Mouse (Mus musculus): ENCODE results near the gene Cux2. TPM values are rescaled to one million over a fixed set of nuclear protein-coding genes. Genes with fewer than 3 reads are reported as not detected.
A peak's percentile ranks its signal among the peaks of the same experiment; 100 is the strongest.

The Cux2 gene
- total and polyA plus RNA-seq, 3 experiments, result 0.17 TPM; not detected in 2

DNA sequence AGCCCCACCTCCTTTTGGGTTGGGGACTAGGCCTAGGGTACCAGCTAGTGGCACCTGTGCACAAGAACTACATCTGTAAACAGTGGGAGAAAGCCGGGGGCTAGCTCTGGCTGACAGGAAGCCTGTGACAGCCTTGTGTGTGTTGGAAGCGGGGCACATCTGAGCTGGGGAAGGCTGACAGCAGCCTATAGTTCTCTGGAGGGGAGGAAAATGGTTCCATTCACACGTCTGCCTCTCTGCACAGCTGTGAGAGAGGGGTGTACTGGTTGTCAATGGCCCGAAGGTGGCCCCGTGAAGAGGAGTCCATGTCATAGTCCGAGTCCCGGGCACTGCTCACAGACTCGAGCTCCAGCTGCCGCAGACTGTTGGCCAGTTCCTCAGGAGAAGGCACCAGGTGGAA, 232.4 kb downstream of the Cux2 start:
- Histone ChIP-seq H3K27ac (ENCODE audit: insufficient read depth, low read depth) (no peak overlapping the region), H3K9ac (ENCODE audit: insufficient read depth, low read depth) (no peak overlapping the region), H3K9me3 (replicated peaks; ENCODE audit: low read length) (no peaks in the 10 kb centered on the region), H3K4me3 (replicated peaks in 1 of 3; ENCODE audit: low read depth in 2 of 3, low read length in 2 of 3, poor library complexity in 1 of 3) (no peak overlapping the region), H3K4me2 (ENCODE audit: insufficient read depth, low read depth, poor library complexity, severe bottlenecking) (no peak overlapping the region), H3K36me3 (replicated peaks in 1 of 2; ENCODE audit: control insufficient read depth in 1 of 2, insufficient read depth in 1 of 2, low read length in 1 of 2) (peaks cover 89 to 98% of the 10 kb centered on the region in 2 experiments), H3K79me2 (replicated peaks; ENCODE audit: control insufficient read depth, extremely low read depth, insufficient read depth, poor library complexity, severe bottlenecking) (peaks cover 17% of the 10 kb centered on the region), H3K27me3 (replicated peaks) (no peaks in the 10 kb centered on the region), H3K4me1 (ENCODE audit: control insufficient read depth in 1 of 2, insufficient read depth in 2 of 2) (peaks cover 6 to 26% of the 10 kb centered on the region in 2 experiments)
- in situ Hi-C loops (cut with MboI; ENCODE audit: low pct_ligation_motif_present, low pct_unique_long_range_greater_than_20kb, low sequenced_read_pairs), result no loop called here
- no peak for DNase-seq (ENCODE audit: extremely low read depth)
- dilution Hi-C loops (cut with MboI; ENCODE audit: extremely low pct_ligation_motif_present, extremely low pct_unique_long_range_greater_than_20kb, low sequenced_read_pairs), result no loop called here
- TF ChIP-seq EP300 (IDR thresholded peaks at IDR 0.05; ENCODE audit: low read length) (no peak), NRF1 (IDR thresholded peaks at IDR 0.05; ENCODE audit: low read depth, low read length) (no peak), SMC3 (IDR thresholded peaks at IDR 0.05; ENCODE audit: low read depth, low read length) (no peak), RAD21 (IDR thresholded peaks at IDR 0.05; ENCODE audit: low read depth, low read length) (no peak), PAX5 (IDR thresholded peaks at IDR 0.05; ENCODE audit: low read length) (no peak), MYC (IDR thresholded peaks at IDR 0.05; ENCODE audit: low read depth, low read length) (no peak), CTCF (conservative IDR thresholded peaks at IDR 0.05 in 1 of 2, IDR thresholded peaks at IDR 0.05 in 1 of 2; ENCODE audit: low read depth in 2 of 2, low read length in 2 of 2) (no peak), JUN (IDR thresholded peaks at IDR 0.05; ENCODE audit: insufficient read depth, low read depth, low read length) (no peak), TBP (conservative IDR thresholded peaks at IDR 0.05; ENCODE audit: low read depth, low read length) (no peak), USF1 (IDR thresholded peaks at IDR 0.05; ENCODE audit: low read depth, low read length) (no peak), HCFC1 (IDR thresholded peaks at IDR 0.05; ENCODE audit: low read depth, low read length) (no peak)

DNA sequence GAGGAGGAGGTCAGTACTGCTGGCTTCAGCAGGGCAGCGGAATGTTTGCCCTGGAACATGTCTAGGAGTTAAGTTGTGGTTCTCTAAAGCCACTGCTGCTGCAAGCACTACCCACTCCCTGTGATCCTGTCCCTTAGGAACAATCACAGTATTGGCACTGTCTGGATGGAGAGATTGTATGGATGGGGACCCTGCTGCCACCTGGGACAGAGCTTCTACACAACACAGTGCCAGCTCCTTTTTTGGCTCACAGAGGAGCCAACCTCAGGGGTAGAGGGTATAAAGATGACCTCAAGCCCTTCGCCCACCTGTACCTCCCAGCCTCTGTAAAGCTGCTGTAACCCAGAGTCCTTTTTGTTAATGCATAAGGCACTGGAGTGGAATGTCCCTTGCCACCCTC, 233.3 kb downstream of the Cux2 start:
- H3K9me3 ChIP-seq (replicated peaks; ENCODE audit: low read length), result no peaks in the 10 kb centered on the region
- peaks cover 93 to 98% of the 10 kb centered on the region in 2 experiments for H3K36me3 ChIP-seq (replicated peaks in 1 of 2; ENCODE audit: control insufficient read depth in 1 of 2, insufficient read depth in 1 of 2, low read length in 1 of 2)

DNA sequence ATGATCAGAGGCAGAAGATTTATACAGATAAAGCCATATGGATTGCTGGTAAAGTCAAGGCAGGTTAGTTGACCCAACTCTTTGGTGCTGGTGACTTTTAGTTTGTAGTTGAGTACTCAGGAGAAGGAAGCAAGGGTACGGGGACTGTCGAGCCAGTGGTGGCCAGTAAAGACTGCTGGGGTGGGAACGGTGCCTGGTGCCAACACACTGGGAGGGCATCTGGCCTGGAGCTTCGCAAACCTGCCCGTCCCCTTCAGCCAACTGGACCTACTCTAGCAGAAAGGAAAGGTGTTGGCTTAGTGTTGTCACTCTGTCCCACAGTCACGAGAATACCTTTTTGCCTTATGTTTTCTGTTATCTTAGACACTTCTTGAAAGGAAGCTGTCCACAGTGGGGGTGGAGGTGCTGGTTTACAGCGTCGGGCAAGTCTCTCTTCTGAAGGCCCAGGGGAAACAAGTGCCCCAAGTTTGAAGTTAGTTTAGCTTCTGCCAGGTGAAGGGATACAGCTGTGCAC, 234.0 kb downstream of the Cux2 start:
- H3K4me1 ChIP-seq (ENCODE audit: control insufficient read depth in 1 of 2, insufficient read depth in 2 of 2), result peaks cover 13 to 31% of the 10 kb centered on the region in 2 experiments
- peaks cover 9% of the 10 kb centered on the region for H3K79me2 ChIP-seq (replicated peaks; ENCODE audit: control insufficient read depth, extremely low read depth, insufficient read depth, poor library complexity, severe bottlenecking)
- no peak overlapping the region for H3K9ac ChIP-seq (ENCODE audit: insufficient read depth, low read depth)
- dilution Hi-C loops (cut with MboI; ENCODE audit: extremely low pct_ligation_motif_present, extremely low pct_unique_long_range_greater_than_20kb, low sequenced_read_pairs) (no loop called here), in situ Hi-C loops (cut with MboI; ENCODE audit: low pct_ligation_motif_present, low pct_unique_long_range_greater_than_20kb, low sequenced_read_pairs) (no loop called here)
- peaks cover 93 to 98% of the 10 kb centered on the region in 2 experiments for H3K36me3 ChIP-seq (replicated peaks in 1 of 2; ENCODE audit: control insufficient read depth in 1 of 2, insufficient read depth in 1 of 2, low read length in 1 of 2)
- peak overlapping the region; percentile 7; the same call in 1 of the 2 replicates for H3K27ac ChIP-seq (ENCODE audit: insufficient read depth, low read depth)
- H3K27me3 ChIP-seq (replicated peaks), result no peaks in the 10 kb centered on the region
- DNase-seq (ENCODE audit: extremely low read depth), result no peak
- H3K4me2 ChIP-seq (ENCODE audit: insufficient read depth, low read depth, poor library complexity, severe bottlenecking), result no peak overlapping the region
- H3K4me3 ChIP-seq (replicated peaks in 1 of 3; ENCODE audit: low read depth in 2 of 3, low read length in 2 of 3, poor library complexity in 1 of 3), result no peak overlapping the region
- no peaks in the 10 kb centered on the region for H3K9me3 ChIP-seq (replicated peaks; ENCODE audit: low read length)
- TF ChIP-seq MXI1 (IDR thresholded peaks at IDR 0.05; ENCODE audit: low read depth, low read length) (no peak), JUND (conservative IDR thresholded peaks at IDR 0.05; ENCODE audit: low read depth, low read length) (no peak), RAD21 (IDR thresholded peaks at IDR 0.05; ENCODE audit: low read depth, low read length) (no peak), ZMIZ1 (IDR thresholded peaks at IDR 0.05; ENCODE audit: low read depth, low read length) (no peak), ZKSCAN1 (IDR thresholded peaks at IDR 0.05; ENCODE audit: borderline replicate concordance, low read depth, low read length) (no peak), JUN (IDR thresholded peaks at IDR 0.05; ENCODE audit: insufficient read depth, low read depth, low read length) (no peak), UBTF (IDR thresholded peaks at IDR 0.05; ENCODE audit: low read depth, low read length) (no peak), MEF2A (IDR thresholded peaks at IDR 0.05; ENCODE audit: borderline replicate concordance, low read depth, low read length) (no peak), HCFC1 (IDR thresholded peaks at IDR 0.05; ENCODE audit: low read depth, low read length) (no peak), EP300 (IDR thresholded peaks at IDR 0.05; ENCODE audit: low read length) (no peak), NRF1 (IDR thresholded peaks at IDR 0.05; ENCODE audit: low read depth, low read length) (no peak), USF2 (conservative IDR thresholded peaks at IDR 0.05; ENCODE audit: low read depth, low read length) (no peak), RCOR1 (conservative IDR thresholded peaks at IDR 0.05; ENCODE audit: low read depth, low read length) (no peak), ZC3H11A (IDR thresholded peaks at IDR 0.05; ENCODE audit: low read depth, low read length) (no peak), ZNF384 (IDR thresholded peaks at IDR 0.05; ENCODE audit: low read depth, low read length) (no peak), E2F4 (IDR thresholded peaks at IDR 0.05; ENCODE audit: insufficient replicate concordance, low read depth, low read length) (no peak), CTCF (conservative IDR thresholded peaks at IDR 0.05 in 1 of 2, IDR thresholded peaks at IDR 0.05 in 1 of 2; ENCODE audit: low read depth in 2 of 2, low read length in 2 of 2) (no peak)

More for the DNA sequence above, 233.3 kb downstream of the Cux2 start:
- Histone ChIP-seq H3K27me3 (replicated peaks) (no peaks in the 10 kb centered on the region), H3K79me2 (replicated peaks; ENCODE audit: control insufficient read depth, extremely low read depth, insufficient read depth, poor library complexity, severe bottlenecking) (peaks cover 11% of the 10 kb centered on the region), H3K4me1 (ENCODE audit: control insufficient read depth in 1 of 2, insufficient read depth in 2 of 2) (peaks cover 13 to 30% of the 10 kb centered on the region in 2 experiments), H3K4me2 (ENCODE audit: insufficient read depth, low read depth, poor library complexity, severe bottlenecking) (no peak overlapping the region), H3K9ac (ENCODE audit: insufficient read depth, low read depth) (no peak overlapping the region), H3K27ac (ENCODE audit: insufficient read depth, low read depth) (no peak overlapping the region), H3K4me3 (replicated peaks in 1 of 3; ENCODE audit: low read depth in 2 of 3, low read length in 2 of 3, poor library complexity in 1 of 3) (no peak overlapping the region)
- DNase-seq (ENCODE audit: extremely low read depth), result no peak
- dilution Hi-C loops (cut with MboI; ENCODE audit: extremely low pct_ligation_motif_present, extremely low pct_unique_long_range_greater_than_20kb, low sequenced_read_pairs), result no loop called here
- no peak for TF ChIP-seq ETS1 (conservative IDR thresholded peaks at IDR 0.05; ENCODE audit: low read depth, low read length)
- TF ChIP-seq SMC3 (IDR thresholded peaks at IDR 0.05; ENCODE audit: low read depth, low read length), result no peak
- no peak for TF ChIP-seq USF1 (IDR thresholded peaks at IDR 0.05; ENCODE audit: low read depth, low read length)
- no peak for TF ChIP-seq CHD2 (IDR thresholded peaks at IDR 0.05; ENCODE audit: low read length)
- TF ChIP-seq ELF1 (IDR thresholded peaks at IDR 0.05; ENCODE audit: low read depth, low read length), result no peak
- 0 out of 2 replicates have a peak, but pooled peaks have one; percentile 2 for TF ChIP-seq ZMIZ1 (IDR thresholded peaks at IDR 0.05; ENCODE audit: low read depth, low read length)
- TF ChIP-seq PAX5 (IDR thresholded peaks at IDR 0.05; ENCODE audit: low read length), result no peak
- TF ChIP-seq POLR2AphosphoS2 (IDR thresholded peaks at IDR 0.05; ENCODE audit: low read depth, low read length), result no peak
- in situ Hi-C loops (cut with MboI; ENCODE audit: low pct_ligation_motif_present, low pct_unique_long_range_greater_than_20kb, low sequenced_read_pairs), result no loop called here
